Mouse (Mus musculus) liver, postnatal 0 days (tissue): Measurements from ENCODE around the gene Adgrf5. TPM values are rescaled to one million over a fixed set of nuclear protein-coding genes. Genes with fewer than 3 reads are reported as not detected.
"Not testable (repeated sequence)": the region's sequence is repeated elsewhere in the genome, so short reads cannot be mapped to it uniquely, and the experiment has no call there.

ENCODE experiments used
- ATAC-seq: fragments of 200-750 bp; cut with Nextera tagmentation; 2 replicates; pipeline ENCODE4 v1.8.0; 2017; ENCODE audit warnings: mild to moderate bottlenecking, moderate library complexity
- DNase-seq: peaks from one replicate; pipeline ENCODE4 v3.0.0-alpha.2; 2016
- H3K27ac ChIP-seq: fragments of 300-500 bp; sonication (generic); 2 replicates; pipeline ENCODE4 v1.5.1; 2014; ENCODE audit warnings: antibody characterized with exemption, moderate library complexity, mild to moderate bottlenecking, low read depth
- H3K27me3 ChIP-seq: fragments of 300-500 bp; sonication (generic); 2 replicates; pipeline ENCODE4 v1.6.1; 2014; ENCODE audit warnings: low read length, control low read depth, mixed read lengths; ENCODE audit not compliant: insufficient read depth
- H3K36me3 ChIP-seq: fragments of 300-500 bp; sonication (generic); replicated peaks from 2 replicates; pipeline ENCODE4 v1.6.1; 2014; ENCODE audit warnings: mild to moderate bottlenecking, control low read depth, low read length, moderate library complexity, mixed read lengths; ENCODE audit not compliant: insufficient read depth
- H3K4me1 ChIP-seq: fragments of 300-500 bp; sonication (generic); 2 replicates; pipeline ENCODE4 v1.6.1; 2014; ENCODE audit warnings: antibody characterized with exemption, mild to moderate bottlenecking, control low read depth; ENCODE audit not compliant: insufficient read depth
- H3K4me2 ChIP-seq: fragments of 300-500 bp; sonication (generic); 2 replicates; pipeline ENCODE4 v1.6.1; 2014; ENCODE audit warnings: low read depth, mild to moderate bottlenecking, low read length, moderate library complexity, mixed read lengths
- H3K4me3 ChIP-seq: fragments of 300-500 bp; sonication (generic); 2 replicates; pipeline ENCODE4 v1.5.1; 2014; ENCODE audit warnings: low read depth, low read length
- H3K9ac ChIP-seq: fragments of 300-500 bp; sonication (generic); replicated peaks from 2 replicates; pipeline ENCODE4 v1.6.1; 2014; ENCODE audit warnings: mild to moderate bottlenecking, moderate library complexity
- H3K9me3 ChIP-seq: fragments of 300-500 bp; sonication (generic); 2 replicates; pipeline ENCODE4 v1.6.1; 2016; ENCODE audit warnings: mild to moderate bottlenecking, control low read depth, low read length, mixed read lengths
- CTCF ChIP-seq: sonication (generic); IDR thresholded peaks from 2 replicates; pipeline ENCODE4 v1.5.1; 2016; ENCODE audit warnings: antibody characterized with exemption, low read depth
- EP300 ChIP-seq: IDR thresholded peaks from 2 replicates; pipeline ENCODE4 v1.6.1; 2016; ENCODE audit warnings: antibody characterized with exemption, low read depth, mild to moderate bottlenecking
- WGBS: fragments of 180-500 bp; shearing (Covaris S2); extraction: QIAGEN DNeasy Blood & Tissue Kit; methylation state at CpG from one replicate; pipeline ENCODE4 v1.1.7; 2014; ENCODE audit not compliant: insufficient replicate concordance; 5-methylcytosine and 5-hydroxymethylcytosine counted together
- polyA plus RNA-seq: library from polyadenylated mRNA; unstranded; fragments of >200 nt; fragmentation: Nextera tagmentation; extraction: Ambion mirVana; gene quantifications from 2 replicates; pipeline ENCODE4 v1.2.1, GENCODE M21; 2015

Gene Adgrf5
- polyA plus RNA-seq, 1 experiment from 2014 or later = 3.5 TPM

DNA sequence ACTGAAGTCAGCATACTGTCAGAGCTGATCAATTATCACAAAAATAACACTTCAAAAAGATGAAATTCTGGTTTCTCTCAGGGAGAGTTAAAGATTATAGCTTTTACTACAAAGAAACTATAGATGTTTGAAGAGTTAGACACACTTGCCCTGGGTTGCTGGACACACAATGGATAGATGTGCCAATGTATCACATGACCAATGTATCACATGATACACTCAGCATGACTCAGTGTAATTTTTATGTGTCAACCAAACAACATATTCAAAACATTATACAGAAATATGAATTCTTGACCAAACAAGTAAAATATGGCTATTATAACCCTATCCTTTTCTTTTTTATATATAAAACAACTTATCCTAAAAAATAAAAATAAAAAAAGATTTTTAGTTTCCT lies 117.4 kb downstream of the Adgrf5 start:
- no peaks in the 10 kb centered on the region for H3K4me1 ChIP-seq
- ATAC-seq = no peak
- H3K9me3 ChIP-seq = no peaks in the 10 kb centered on the region
- no peak overlapping the region for H3K27ac ChIP-seq
- no peaks in the 10 kb centered on the region for H3K36me3 ChIP-seq
- no peak overlapping the region for H3K4me3 ChIP-seq
- H3K27me3 ChIP-seq = no peaks in the 10 kb centered on the region
- no peak overlapping the region for H3K9ac ChIP-seq
- no peak for DNase-seq
- H3K4me2 ChIP-seq = no peak overlapping the region
- TF ChIP-seq EP300 (no peak), CTCF (no peak)

DNA sequence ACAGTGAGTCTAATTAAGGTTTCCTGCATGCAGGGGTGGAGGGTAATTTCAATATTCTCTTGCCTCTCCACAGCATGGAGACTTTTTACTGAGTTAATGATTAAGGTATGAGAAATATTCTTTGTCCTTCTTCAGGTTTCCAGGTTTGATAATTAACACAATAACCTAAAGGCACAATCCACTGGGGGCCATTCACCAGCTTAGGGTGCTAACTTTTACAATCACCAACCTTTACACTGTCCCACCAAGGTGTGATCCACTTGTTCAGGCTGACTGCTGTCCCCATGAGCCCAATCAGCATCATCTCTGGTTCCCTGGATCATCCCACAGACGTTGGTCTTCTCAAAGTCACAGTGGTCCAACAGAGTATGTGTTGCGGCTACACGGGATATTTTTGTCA lies 125.7 kb downstream of the Adgrf5 start:
- Histone ChIP-seq H3K9me3 (no peaks in the 10 kb centered on the region), H3K27me3 (no peaks in the 10 kb centered on the region), H3K4me2 (no peak overlapping the region), H3K9ac (no peak overlapping the region), H3K4me3 (no peak overlapping the region), H3K36me3 (no peaks in the 10 kb centered on the region), H3K27ac (no peak overlapping the region), H3K4me1 (no peaks in the 10 kb centered on the region)
- TF ChIP-seq CTCF = no peak
- TF ChIP-seq EP300 = no peak
- WGBS = 80% methylated on average over 3 of the region's 3 CpGs
- no peak for DNase-seq
- ATAC-seq = no peak

DNA sequence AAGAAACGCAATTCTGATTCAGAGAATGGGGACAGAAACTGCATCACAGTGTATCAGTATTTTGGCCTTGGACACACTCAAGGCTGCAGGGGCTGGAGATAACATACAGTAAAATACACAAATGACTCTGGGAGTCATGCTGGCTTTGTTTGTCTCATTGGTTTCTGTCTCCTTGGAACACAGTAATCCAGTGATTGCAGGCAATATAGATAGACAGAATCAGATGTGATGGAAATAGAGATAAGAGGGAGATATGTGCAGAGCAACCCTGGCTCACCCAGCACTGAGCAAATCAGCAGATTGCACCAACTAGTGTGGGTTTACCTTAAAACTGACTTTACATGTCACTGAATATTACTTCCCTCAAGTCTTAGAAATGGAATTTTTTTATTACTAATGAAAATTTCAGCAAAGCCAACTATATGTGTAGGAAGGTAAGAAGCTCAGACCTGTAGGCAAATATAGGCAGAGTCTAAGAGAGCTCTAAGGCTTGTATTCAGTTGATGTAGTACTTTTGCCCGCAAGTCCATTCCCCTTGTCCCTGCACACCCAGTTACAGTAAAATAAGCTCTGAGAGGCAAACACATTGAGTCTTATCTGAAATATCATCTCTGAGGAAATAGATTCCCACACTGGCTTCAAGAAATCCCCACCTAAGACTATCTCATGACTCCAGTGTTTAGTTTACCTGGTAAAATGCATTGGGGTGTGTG lies 128.3 kb downstream of the Adgrf5 start:
- Histone ChIP-seq H3K9me3 (no peaks in the 10 kb centered on the region), H3K4me2 (no peak overlapping the region), H3K27me3 (no peaks in the 10 kb centered on the region), H3K9ac (no peak overlapping the region), H3K27ac (no peak overlapping the region), H3K36me3 (no peaks in the 10 kb centered on the region), H3K4me1 (no peaks in the 10 kb centered on the region), H3K4me3 (no peak overlapping the region)
- ATAC-seq = no peak
- no peak for DNase-seq
- WGBS = 76% methylated on average over 2 of the region's 2 CpGs
- TF ChIP-seq EP300 (no peak), CTCF (no peak)

DNA sequence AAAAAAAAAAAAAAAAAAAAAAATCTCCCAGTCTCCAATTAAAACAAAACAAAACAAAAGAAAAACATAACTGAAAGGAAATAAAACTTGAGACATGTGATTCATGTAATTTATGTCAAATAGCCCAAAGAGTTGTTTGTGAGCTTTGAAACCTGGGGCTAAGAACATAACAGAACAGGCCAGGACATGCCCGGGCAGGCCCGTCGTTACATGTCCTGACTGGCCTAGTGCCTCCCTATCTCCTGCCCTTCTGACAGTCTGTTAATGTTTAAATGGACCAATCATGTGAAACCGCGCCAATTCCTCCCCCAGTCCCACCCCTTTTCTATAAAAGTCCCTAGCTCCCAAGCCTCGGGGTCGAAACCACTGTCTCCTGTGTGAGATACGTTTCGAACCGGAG lies 130.1 kb downstream of the Adgrf5 start:
- H3K27me3 ChIP-seq = not testable (repeated sequence)

DNA sequence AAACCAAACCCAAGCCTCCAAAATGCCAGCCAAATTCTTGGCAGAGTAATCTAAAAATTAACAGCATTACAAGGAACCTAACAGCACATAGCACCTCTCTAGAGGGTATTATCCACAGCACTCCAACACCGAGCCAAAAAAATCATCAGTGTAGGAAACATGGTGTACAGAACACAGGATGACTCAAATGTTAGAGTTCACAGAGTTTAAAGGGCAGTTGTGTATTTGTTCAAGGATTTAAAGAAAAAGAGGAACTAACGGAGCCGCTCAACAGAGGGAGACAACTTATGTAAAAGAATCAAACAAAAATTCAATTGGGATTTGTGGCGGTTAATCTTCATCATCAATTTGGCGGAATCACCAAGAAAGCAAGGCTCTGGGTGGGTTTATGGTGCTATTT lies 135.3 kb downstream of the Adgrf5 start:
- 52% methylated on average over 5 of the region's 5 CpGs for WGBS

More for the DNA sequence above, 130.1 kb downstream of the Adgrf5 start:
- ATAC-seq, H3K4me1 ChIP-seq, H3K27ac ChIP-seq, H3K4me3 ChIP-seq, H3K9me3 ChIP-seq, H3K4me2 ChIP-seq, H3K9ac ChIP-seq, DNase-seq, H3K36me3 ChIP-seq: not testable (repeated sequence)
- WGBS = 85% methylated on average over 8 of the region's 10 CpGs

DNA sequence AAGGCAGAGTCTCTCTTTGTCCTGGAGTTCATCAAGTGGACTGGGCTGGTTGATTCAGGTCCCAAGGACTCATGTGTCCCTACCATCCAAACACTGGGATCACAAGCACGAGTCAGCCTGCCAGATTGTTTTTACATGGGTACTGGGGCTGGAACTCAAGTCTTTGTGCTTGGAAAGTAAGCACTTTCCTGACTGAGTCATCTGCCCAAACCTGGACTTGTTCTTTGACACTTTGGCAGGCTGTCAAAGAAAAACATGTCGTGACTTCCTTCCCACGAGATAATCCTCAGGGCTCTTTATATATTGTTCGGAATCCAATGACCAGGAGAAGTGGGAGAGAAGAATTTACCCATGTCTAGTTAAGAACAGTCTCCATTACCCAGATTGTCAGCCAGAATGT lies 137.3 kb downstream of the Adgrf5 start:
- DNase-seq (no peak), ATAC-seq (no peak)
- WGBS = 58% methylated on average over 4 of the region's 4 CpGs
- H3K36me3 ChIP-seq = no peaks in the 10 kb centered on the region
- H3K4me3 ChIP-seq = no peak overlapping the region
- no peak overlapping the region for H3K9ac ChIP-seq
- no peaks in the 10 kb centered on the region for H3K27me3 ChIP-seq
- H3K4me2 ChIP-seq = no peak overlapping the region
- H3K9me3 ChIP-seq = no peaks in the 10 kb centered on the region
- no peaks in the 10 kb centered on the region for H3K4me1 ChIP-seq
- TF ChIP-seq CTCF (no peak), EP300 (no peak)
- no peak overlapping the region for H3K27ac ChIP-seq

More for the DNA sequence above, 135.3 kb downstream of the Adgrf5 start:
- Histone ChIP-seq H3K27ac (no peak overlapping the region), H3K9ac (no peak overlapping the region), H3K4me2 (no peak overlapping the region), H3K36me3 (no peaks in the 10 kb centered on the region), H3K4me3 (no peak overlapping the region), H3K27me3 (no peaks in the 10 kb centered on the region), H3K9me3 (no peaks in the 10 kb centered on the region), H3K4me1 (no peaks in the 10 kb centered on the region)
- TF ChIP-seq EP300 (no peak), CTCF (no peak)
- DNase-seq = no peak
- peak; percentile 85 for ATAC-seq

DNA sequence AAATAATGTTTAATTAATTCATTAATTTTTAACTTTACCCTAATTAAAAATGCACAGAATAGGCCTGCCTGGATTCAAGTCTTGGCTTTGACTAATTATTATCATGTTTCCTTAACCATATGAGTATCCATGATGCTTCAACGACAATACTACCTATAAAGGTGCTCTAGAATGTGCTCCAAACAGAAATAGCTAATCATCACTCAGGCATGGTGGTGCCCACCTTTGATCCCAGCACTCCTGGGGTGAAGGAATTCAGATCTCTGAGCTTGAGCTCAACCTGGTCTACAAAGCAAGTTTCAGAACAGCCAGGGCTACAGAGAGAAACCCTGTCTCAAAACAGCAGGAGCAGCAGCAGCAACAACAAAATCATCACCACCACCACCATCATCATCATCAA lies 140.3 kb downstream of the Adgrf5 start:
- H3K4me2 ChIP-seq = no peak overlapping the region
- DNase-seq (no peak), ATAC-seq (no peak)
- no peaks in the 10 kb centered on the region for H3K36me3 ChIP-seq
- no peak overlapping the region for H3K4me3 ChIP-seq
- no peak overlapping the region for H3K9ac ChIP-seq
- 80% methylated on average over 1 of the region's 1 CpGs for WGBS
- no peak overlapping the region for H3K27ac ChIP-seq
- H3K27me3 ChIP-seq = no peaks in the 10 kb centered on the region
- no peaks in the 10 kb centered on the region for H3K9me3 ChIP-seq
- no peaks in the 10 kb centered on the region for H3K4me1 ChIP-seq
- TF ChIP-seq EP300 = no peak
- TF ChIP-seq CTCF = no peak
